Mouse (Mus musculus): ENCODE data around the gene Gp9.

Gp9 gene

DNA sequence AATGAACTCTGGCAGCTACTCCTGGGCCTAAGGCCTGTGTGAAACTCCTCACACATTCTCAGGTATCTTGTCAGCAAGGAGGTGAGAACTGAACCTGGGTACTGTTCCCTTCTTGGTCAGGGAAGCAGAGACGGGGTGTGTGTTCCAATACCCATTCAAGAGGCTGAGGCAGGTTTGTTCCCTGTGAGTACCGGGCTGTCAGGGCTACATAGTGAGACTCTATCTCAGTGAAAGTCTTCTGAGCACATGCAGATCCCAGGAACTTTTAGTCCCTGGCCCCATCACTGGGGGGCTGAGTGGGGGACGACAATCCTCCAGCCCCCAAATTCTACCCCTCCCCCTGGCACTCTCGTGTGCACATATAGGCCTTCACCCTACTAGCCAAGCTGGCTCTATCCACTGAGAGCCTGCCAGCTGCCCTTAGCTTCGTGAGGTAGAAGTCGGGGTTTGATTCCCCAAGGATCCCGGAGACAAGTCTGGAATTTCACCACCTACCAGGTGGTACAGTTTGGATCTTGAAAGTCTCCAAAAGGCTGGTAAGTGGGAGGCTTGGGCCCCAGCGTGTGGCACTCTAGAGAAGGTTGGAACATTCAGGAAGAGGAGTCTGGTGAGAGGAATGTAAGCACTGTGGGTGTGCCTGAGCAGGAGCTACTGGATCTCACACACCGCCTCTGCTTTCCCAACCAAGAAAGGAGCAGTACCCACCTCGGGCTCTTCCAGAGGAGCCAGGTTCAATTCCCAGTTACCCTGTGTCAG lies 2.9 kb downstream of the Gp9 start:
- no peak for ATAC-seq (ENCODE audit: insufficient number of reproducible peaks, low FRiP score, low TSS enrichment)

DNA sequence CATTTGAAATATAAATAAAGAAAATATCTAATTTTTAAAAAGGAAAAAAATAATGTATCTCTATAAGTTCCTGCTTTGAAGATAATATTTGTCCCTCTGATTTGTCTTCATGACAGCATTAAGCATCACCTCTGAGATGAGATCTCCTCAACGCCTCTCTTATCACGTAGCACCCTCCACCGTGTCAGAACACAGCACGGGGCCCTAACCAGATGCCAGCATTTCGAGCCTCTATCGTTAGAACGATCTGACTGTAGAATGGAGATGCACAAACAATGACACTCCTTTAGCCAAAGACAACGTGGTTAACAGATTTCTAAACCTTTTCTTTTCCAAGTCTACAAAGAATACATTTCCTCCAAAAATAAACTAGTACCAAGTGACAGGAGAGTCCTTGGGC lies 6.2 kb downstream of the Gp9 start:
- ATAC-seq (ENCODE audit: insufficient number of reproducible peaks, low FRiP score, low TSS enrichment), result no peak

DNA sequence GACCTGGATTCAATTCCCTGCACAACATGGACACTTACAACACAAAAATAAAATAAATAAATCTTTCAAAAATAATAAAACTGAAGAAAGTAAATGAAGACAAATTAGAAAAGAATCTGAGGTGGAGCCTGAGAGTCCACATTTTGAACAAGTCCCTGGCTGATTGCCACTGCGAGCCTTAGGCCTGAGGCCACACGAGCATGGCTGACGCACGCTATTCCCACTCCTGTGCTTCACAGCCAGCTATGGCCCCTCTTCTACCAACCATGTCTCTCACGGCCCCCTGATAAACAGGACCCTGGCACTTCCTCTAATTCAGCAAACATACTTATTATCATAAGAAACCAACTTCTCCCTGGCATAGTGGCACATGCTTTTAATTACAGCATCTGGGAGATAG lies 8.7 kb downstream of the Gp9 start:
- no peak for ATAC-seq (ENCODE audit: insufficient number of reproducible peaks, low FRiP score, low TSS enrichment)

DNA sequence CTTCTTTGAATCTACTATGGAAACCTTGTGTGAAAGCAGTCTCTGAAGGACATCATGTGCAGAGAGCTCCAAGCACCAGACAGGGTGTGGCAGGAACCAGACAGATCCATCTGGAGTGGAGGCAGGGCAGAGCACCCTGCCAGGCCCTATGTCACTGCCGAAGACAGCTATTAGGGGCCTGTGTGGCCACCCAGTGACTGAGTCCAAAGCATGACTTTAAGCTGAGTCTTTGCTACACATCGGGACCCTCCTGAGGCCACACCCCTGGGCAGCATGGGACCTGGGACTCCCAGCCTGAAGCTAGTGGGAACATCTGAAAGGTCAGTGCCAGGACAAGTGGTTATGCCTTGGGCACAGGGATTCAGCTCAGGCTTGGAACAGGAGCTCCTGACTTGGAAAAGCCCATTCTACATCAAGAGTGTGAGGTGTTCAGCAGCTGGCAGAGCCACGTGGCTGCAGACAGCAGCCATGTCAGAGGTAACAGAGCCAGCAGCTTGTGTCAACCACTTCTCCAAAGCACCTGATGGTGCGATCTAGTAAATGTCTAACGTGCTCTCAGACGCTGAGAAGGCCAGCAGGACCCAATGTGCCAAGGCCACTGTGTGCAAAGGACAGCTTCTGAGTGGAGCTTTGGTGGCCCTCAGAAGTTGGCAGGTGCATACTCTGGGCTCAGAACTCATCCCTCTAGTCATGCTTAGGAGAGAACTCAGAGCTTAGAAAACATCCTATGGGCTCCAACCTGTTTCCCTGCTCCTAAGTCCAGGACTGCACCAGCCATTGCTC lies 9.4 kb downstream of the Gp9 start:
- ATAC-seq (ENCODE audit: insufficient number of reproducible peaks, low FRiP score, low TSS enrichment), result no peak

GRCm38 (mm10) chr6:87788266-87788895 lies 10.5 kb downstream of the Gp9 start:
- ATAC-seq (ENCODE audit: insufficient number of reproducible peaks, low FRiP score, low TSS enrichment), result no peak

- no peak for ATAC-seq (ENCODE audit: insufficient number of reproducible peaks, low FRiP score, low TSS enrichment)
These were observed 11.2 kb downstream of the Gp9 start for GRCm38 (mm10) chr6:87788896-87789587.

- ATAC-seq (ENCODE audit: insufficient number of reproducible peaks, low FRiP score, low TSS enrichment), result no peak
These were observed 11.9 kb downstream of the Gp9 start for GRCm38 (mm10) chr6:87789791-87790190.

DNA sequence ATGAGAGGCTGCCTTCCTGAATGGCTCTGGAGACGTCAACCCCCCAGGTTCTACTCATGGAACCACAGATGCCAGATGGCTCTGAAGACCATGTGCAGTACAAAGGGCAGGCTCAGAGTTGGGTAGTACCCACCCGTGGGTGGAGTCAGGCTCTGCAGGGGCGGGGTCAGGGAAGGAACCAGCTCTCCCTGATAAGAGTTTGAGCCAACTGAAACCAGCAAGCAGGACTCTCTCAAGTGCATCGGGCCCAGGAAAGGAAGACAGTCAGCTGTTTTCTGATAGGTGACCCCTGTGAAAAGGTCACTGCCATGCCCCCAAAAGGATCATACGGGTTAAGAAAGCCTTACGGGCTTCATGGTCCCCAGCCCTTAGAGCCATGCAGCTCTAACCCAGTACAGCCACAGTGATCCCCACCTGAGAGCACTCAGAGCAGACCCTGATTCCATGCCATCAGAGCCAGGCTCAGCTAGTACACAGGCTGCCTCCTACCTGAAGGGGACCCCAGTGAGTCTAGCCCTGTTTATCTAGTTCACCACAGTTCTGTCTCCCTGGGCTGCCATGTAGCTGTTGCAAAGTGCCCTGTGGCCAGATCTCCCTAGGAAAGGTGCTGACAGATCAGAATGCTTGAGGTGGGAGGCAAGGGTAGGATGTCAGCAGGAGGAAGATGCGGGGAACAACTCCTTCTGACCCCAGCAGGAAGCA lies 13.1 kb downstream of the Gp9 start:
- no peak for ATAC-seq (ENCODE audit: insufficient number of reproducible peaks, low FRiP score, low TSS enrichment)

GRCm38 (mm10) chr6:87791826-87792225 lies 14.0 kb downstream of the Gp9 start:
- no peak for ATAC-seq (ENCODE audit: insufficient number of reproducible peaks, low FRiP score, low TSS enrichment)

DNA sequence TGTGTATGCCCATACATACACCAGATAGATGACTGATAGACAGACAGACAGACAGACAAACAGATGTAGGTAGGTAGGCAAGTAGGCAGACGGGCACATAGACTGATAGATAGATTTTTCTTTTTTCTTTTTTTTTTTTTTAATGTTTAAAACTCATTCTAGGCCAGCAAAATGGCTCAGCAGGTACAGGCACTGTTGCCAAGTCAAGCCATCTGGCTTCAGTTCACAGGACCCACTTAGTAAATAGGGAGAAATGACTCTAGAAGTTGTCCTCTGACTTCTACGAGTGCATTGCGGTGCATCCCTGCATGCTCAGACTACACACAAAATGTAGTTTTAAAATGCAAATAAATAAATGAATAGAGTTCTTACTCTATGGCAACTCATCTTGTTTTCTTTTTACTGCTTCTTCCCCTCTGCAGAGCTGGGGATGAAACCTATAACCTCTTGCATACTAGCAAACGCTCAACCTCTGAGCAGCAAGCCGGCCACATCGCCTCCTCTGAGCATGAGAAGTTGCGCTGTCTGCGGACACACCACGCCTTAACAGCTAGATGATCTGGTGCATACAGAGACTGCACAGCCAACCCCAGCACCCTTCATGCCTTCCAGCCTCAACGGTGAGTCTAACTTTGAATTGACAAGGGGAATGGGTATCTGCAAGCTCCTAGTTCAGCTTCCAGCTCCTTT lies 16.1 kb downstream of the Gp9 start:
- peak; percentile 14; the same call in 1 of the 2 replicates for ATAC-seq (ENCODE audit: insufficient number of reproducible peaks, low FRiP score, low TSS enrichment)

DNA sequence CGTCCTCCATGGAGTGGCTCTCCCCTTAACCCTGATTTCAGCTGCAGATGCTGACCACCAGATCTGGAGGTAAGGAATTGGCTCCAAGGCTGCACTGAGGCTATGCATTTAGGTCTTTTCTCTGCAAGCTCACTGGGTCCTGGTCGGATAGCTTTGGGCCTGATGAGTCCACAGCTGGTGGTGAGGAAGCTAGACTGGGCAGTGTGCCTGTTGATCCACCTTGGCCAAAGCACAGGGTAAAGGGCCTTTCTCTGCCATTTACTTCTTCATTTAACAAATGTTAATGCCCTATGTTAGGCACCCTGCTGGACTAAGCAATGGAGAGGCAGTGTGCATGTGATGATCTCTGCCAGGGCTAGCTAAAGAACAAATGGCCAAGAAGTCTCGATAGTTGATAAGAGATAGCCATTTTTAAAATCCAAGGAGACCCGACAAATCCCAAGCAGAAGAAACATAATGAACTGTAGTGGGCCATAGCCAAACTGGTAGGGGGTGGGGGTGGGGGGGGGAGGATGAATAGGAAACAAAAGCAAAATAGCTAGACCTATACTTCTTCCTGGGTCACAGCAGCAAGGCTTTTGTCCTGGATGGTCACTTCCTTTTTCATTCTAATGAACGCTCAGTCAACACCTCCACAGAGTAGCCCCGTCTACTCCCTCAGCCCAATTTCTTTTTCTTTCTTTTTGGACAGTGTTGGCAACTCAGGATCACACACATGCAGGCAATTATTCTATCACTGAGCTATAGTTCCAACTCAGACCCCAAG lies 17.7 kb downstream of the Gp9 start:
- peak; percentile 50 for ATAC-seq (ENCODE audit: insufficient number of reproducible peaks, low FRiP score, low TSS enrichment)

- no peak for ATAC-seq (ENCODE audit: insufficient number of reproducible peaks, low FRiP score, low TSS enrichment)
These were observed 18.5 kb downstream of the Gp9 start for GRCm38 (mm10) chr6:87796251-87796880.

GRCm38 (mm10) chr6:87797321-87797720 lies 19.4 kb downstream of the Gp9 start:
- no peak for ATAC-seq (ENCODE audit: insufficient number of reproducible peaks, low FRiP score, low TSS enrichment)

DNA sequence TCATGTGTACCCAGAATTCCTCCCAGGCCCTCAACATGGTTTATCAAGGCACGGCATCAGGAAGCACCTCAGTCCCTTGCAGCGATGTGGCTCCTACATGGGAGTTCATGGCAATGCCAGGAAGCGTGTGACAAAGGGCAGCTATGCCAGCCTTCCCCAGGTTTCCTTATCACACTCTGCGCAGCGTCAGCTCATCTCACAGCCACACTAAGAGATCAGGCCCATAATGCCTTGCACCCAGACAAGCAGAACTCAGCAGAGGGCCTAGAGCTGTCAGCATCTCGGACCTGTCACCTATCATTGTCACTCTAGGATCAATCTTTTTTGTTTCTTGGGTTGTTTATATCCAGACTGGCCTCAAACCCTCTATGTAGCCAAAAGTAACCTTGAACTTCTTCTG lies 21.7 kb downstream of the Gp9 start:
- ATAC-seq (ENCODE audit: insufficient number of reproducible peaks, low FRiP score, low TSS enrichment), result no peak

DNA sequence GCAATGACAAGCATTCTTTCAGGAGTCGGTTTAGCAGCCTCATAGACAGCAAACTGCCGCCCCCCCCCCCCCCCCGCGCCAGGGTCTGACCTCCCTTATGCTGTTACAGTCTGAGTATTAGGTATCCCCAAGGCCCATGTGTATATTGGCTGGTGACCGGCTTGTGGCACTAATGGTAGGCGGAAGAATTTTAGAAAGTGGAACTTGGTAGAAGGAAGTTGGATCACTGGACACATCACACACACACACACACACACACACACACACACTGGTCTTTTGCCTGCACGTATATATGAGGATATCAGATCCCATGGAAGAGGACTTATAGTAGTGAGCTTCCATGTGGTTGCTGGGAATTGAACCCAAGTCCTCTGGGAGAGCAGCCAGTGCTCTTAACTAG lies 24.6 kb downstream of the Gp9 start:
- ATAC-seq (ENCODE audit: insufficient number of reproducible peaks, low FRiP score, low TSS enrichment), result no peak

GRCm38 (mm10) chr6:87804036-87804435 lies 26.2 kb downstream of the Gp9 start:
- ATAC-seq (ENCODE audit: insufficient number of reproducible peaks, low FRiP score, low TSS enrichment), result no peak

GRCm38 (mm10) chr6:87804886-87805285 lies 27.0 kb downstream of the Gp9 start:
- ATAC-seq (ENCODE audit: insufficient number of reproducible peaks, low FRiP score, low TSS enrichment), result no peak

DNA sequence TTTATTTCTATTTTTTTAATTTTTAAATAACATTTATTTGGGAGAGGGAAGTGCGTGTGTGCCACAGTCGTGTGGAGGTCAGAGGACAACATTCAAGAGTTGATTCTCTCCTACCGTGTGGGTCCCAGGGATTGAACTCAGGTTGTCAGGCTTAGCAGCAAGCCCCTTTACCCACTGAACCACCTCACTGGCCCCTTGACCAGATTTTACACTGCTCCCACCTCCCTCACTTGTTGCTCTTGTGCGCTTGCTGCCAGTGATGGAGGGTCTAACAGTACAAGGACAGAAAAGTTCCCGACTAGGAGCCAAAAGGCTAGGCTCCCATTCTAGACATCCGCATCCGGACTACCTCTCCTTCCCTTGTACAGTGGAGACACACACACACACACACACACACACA lies 27.6 kb downstream of the Gp9 start:
- no peak for ATAC-seq (ENCODE audit: insufficient number of reproducible peaks, low FRiP score, low TSS enrichment)

All from cerebellum, adult (tissue).